Mouse (Mus musculus): ENCODE data around the gene Brwd1.

DNA sequence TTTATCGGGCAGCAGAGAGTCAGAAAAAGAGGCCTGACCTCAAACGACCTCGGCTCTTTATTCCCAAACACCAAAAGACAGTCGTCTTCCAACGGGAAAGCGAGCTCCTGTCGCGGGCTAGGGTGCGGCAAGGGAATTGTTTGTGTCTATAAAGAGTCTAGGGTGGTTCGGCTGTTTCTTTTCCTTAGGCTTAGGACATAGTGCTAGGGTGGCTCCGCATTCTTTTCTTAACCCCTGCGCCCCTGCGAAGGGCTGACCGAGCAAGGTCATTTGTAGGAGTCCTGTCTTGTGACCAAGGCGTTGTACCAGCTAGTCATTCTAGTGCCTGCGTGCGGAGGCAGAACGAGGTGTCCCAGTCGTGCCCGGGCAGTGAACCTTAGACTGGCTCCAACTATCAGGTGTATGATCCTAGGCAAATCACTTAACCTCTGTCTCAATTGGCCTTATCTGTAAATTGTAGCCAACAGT is 887 bp upstream of the Brwd1 start:
- TF ChIP-seq POLR2A (IDR thresholded peaks at IDR 0.05; ENCODE audit: insufficient read depth, low read depth, low read length) (no peak), CTCF (IDR thresholded peaks at IDR 0.05; ENCODE audit: insufficient read depth, low read depth, low read length) (no peak)

All from olfactory bulb, adult 2 months (tissue).